Mouse (Mus musculus) E14TG2a.4 (cell line): ENCODE measurements around the gene Tssk1.

Experiments
- H3K27me3 ChIP-seq: 2 replicates; pipeline ENCODE4 v1.6.1; 2014; ENCODE audit warnings: low read length, control low read depth; ENCODE audit not compliant: insufficient read depth
- H3K36me3 ChIP-seq: 2 replicates; pipeline ENCODE4 v1.6.1; 2014; ENCODE audit warnings: low read length, control low read depth; ENCODE audit not compliant: insufficient read depth
- H3K4me1 ChIP-seq: replicated peaks from 2 replicates; pipeline ENCODE4 v1.6.1; 2014; ENCODE audit warnings: low read depth, low read length, control low read depth
- H3K4me3 ChIP-seq: replicated peaks from 2 replicates; pipeline ENCODE4 v1.5.1; 2014; ENCODE audit warnings: mild to moderate bottlenecking, low read length
- H3K9me3 ChIP-seq: 2 replicates; pipeline ENCODE4 v1.6.1; 2014; ENCODE audit warnings: low read length, control low read depth
- CTCF ChIP-seq: conservative IDR thresholded peaks from 2 replicates; pipeline ENCODE4 v1.5.1; 2014; ENCODE audit warnings: low read length
- NANOG ChIP-seq: IDR thresholded peaks from 2 replicates; pipeline ENCODE4 v1.6.1; 2014; ENCODE audit warnings: borderline replicate concordance, low read length, mixed read lengths
- POU5F1 ChIP-seq: IDR thresholded peaks from 2 replicates; pipeline ENCODE4 v1.6.1; 2014; ENCODE audit warnings: low read length, borderline replicate concordance

Gene Tssk1

DNA sequence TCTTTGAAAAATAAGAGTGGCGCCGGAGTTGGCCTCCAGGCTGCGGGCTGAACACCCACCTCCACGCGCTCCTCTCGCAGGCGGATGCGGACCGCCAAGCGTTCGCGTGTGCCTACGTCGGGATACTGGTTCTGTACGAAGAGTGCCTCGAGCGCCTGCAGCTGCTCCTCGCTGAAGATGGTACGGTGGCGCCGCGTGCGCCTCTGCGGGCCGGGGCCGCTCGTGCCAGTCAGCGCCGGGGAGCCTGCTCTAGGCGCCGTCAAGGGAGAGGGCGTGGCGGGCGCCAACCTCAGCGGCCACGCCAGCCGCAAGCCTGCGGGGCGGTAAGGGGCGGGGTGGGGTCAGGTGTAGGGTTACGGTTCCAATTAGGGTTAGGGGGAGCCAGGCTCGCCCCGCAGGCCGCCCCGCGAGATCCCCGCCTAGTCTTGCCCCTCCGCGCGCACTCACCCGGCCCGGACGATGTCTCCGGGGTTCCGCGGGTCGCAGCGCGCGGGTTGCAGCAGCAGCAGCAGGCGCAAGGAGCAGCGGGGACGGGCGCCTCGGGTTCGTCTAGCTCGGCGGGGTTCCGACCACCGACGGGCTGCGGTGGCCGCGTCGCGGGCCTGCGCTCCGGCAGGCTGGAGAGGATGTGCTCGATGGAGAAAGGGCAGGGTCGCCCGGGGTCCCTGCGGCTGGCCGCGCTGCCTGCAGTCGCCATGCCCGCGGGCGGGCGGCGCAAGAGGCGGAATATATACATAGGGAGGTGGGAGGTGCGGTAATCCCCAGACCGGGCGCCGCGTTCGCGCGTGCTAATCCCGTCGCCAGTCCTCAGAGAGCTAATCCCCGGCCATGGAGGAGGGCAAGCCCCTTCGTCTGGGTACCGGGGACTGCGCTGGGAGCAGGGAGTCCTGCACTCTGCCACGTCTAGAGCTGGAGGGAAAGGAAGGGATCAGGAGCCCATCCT lies 20.6 kb downstream of the Tssk1 start, which contains the start of gene Gsc2:
TSS of gene Gsc2 (minus strand) at position 753 of the 943 bp plus-strand sequence.
- TF ChIP-seq POU5F1 (no peak), NANOG (no peak), CTCF (no peak)
- Histone ChIP-seq H3K9me3 (no peaks in the 10 kb centered on the region), H3K4me3 (peak within 1 kb of the TSS; percentile 83)

DNA sequence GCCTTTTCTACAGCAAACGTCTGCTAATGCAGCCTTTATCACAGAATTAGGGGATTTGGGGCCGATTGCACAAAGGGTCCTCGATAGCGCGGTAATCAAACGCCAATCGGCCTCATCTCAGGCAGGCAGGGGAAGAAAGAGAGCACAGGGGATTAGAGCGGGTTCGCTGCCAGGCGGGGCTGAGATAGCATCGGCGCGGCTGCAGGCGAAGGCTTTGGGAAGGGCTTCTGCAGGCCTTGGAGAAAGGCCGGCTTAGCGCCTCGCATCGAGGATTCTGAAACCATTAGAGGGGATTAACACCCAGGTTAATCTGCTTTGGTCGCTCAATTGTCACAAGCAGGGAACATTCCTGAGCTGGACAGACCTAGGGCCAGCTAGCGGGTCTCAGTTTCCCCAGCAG lies 26.6 kb downstream of the Tssk1 start:
- Histone ChIP-seq H3K9me3 (no peaks in the 10 kb centered on the region), H3K27me3 (peaks cover 44% of the 10 kb centered on the region), H3K4me1 (peaks cover 57% of the 10 kb centered on the region), H3K36me3 (peaks cover 26% of the 10 kb centered on the region), H3K4me3 (peak overlapping the region; percentile 94)
- TF ChIP-seq CTCF = no peak

More for the DNA sequence above, 20.6 kb downstream of the Tssk1 start, which contains the start of gene Gsc2:
- Histone ChIP-seq H3K4me1 (peaks cover 33% of the 10 kb centered on the region), H3K27me3 (peaks cover 70% of the 10 kb centered on the region), H3K36me3 (no peaks in the 10 kb centered on the region)

- peaks cover 67% of the 10 kb centered on the region for H3K4me1 ChIP-seq
- no peaks in the 10 kb centered on the region for H3K9me3 ChIP-seq
- H3K4me3 ChIP-seq = peak overlapping the region; percentile 94
- H3K27me3 ChIP-seq = peaks cover 35% of the 10 kb centered on the region
- peak; percentile 32 for TF ChIP-seq CTCF
- TF ChIP-seq POU5F1 = no peak
- peaks cover 35% of the 10 kb centered on the region for H3K36me3 ChIP-seq
These were observed 27.5 kb downstream of the Tssk1 start for GRCm38 (mm10) chr16:17921325-17922162.

DNA sequence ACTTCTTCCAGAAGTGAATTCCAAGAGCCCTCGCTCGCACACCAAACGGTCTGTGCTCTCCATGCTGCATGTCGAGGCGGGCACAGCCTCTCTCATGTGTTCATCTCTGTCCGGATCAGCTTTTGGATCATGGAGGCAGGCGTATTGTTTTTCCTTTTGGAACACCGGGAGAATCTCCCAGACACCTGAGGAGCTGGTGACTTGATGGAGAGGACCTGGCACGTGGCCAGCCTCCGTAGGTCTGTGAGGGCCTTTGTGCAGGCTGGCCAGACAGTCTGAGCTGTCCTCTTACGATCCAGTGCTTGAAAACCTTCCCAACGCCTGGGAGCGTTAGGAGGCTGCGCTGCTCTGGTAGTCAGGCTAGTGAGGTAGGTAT lies 28.1 kb downstream of the Tssk1 start:
- peaks cover 29% of the 10 kb centered on the region for H3K27me3 ChIP-seq
- H3K9me3 ChIP-seq = no peaks in the 10 kb centered on the region
- H3K36me3 ChIP-seq = peaks cover 41% of the 10 kb centered on the region
- peaks cover 73% of the 10 kb centered on the region for H3K4me1 ChIP-seq
- peak overlapping the region; percentile 94 for H3K4me3 ChIP-seq
- TF ChIP-seq CTCF (no peak), POU5F1 (no peak), NANOG (no peak)

- Histone ChIP-seq H3K4me1 (peaks cover 77% of the 10 kb centered on the region), H3K27me3 (no peaks in the 10 kb centered on the region), H3K9me3 (no peaks in the 10 kb centered on the region), H3K4me3 (peak overlapping the region; percentile 95), H3K36me3 (peaks cover 55% of the 10 kb centered on the region)
- TF ChIP-seq NANOG (no peak), POU5F1 (no peak), CTCF (no peak)
These were observed 33.5 kb downstream of the Tssk1 start for GRCm38 (mm10) chr16:17927351-17928082.

DNA sequence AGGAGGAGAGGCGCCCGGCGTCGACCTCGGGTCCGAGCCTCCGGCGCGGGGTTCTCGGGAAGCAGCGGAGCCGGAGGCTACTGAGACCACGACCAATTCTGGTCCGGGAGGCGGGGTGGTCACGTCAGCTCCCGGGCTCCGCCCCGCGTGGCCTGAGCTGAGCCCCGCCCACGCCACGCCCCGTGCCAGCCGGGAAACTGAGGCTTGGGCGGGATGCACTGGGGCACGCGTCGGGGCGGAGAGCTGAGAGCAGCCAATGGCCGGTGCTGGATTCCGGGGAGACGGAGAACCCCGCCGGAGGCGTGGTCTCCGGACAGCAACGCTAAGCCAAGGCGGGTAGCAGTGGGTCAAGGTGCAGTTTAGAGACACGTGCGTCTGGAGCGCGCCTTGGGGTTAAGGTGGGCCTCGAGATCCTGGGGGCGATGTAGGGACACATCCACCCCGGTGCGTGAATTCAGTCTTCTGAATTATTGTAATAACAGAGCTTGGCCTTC lies 34.1 kb downstream of the Tssk1 start, which contains the start of gene Slc25a1:
TSS of gene Slc25a1 (minus strand) at position 133 of the 494 bp plus-strand sequence.
- peaks cover 70% of the 10 kb centered on the region for H3K4me1 ChIP-seq
- TF ChIP-seq NANOG (no peak), CTCF (no peak), POU5F1 (no peak)
- peaks cover 54% of the 10 kb centered on the region for H3K36me3 ChIP-seq
- H3K27me3 ChIP-seq = no peaks in the 10 kb centered on the region
- H3K4me3 ChIP-seq = peak within 1 kb of the TSS; percentile 95
- no peaks in the 10 kb centered on the region for H3K9me3 ChIP-seq

GRCm38 (mm10) chr16:17928627-17929104 lies 34.6 kb downstream of the Tssk1 start:
- H3K36me3 ChIP-seq = peaks cover 49% of the 10 kb centered on the region
- TF ChIP-seq POU5F1 = no peak
- TF ChIP-seq NANOG = peak; percentile 88
- TF ChIP-seq CTCF = peak; percentile 30; the same call in 1 of the 2 replicates

GRCm38 (mm10) chr16:17929211-17929610 lies 35.2 kb downstream of the Tssk1 start:
- no peak for TF ChIP-seq NANOG
- no peak for TF ChIP-seq POU5F1
- TF ChIP-seq CTCF = no peak
- H3K9me3 ChIP-seq = no peaks in the 10 kb centered on the region
- H3K36me3 ChIP-seq = peaks cover 43% of the 10 kb centered on the region
- no peaks in the 10 kb centered on the region for H3K27me3 ChIP-seq
- H3K4me1 ChIP-seq = peaks cover 63% of the 10 kb centered on the region
- peak overlapping the region; percentile 95 for H3K4me3 ChIP-seq

More at GRCm38 (mm10) chr16:17928627-17929104, 34.6 kb downstream of the Tssk1 start:
- Histone ChIP-seq H3K4me3 (peak overlapping the region; percentile 95), H3K9me3 (no peaks in the 10 kb centered on the region), H3K4me1 (peaks cover 69% of the 10 kb centered on the region), H3K27me3 (no peaks in the 10 kb centered on the region)
